Mouse (Mus musculus): ENCODE data around the gene Mettl27.

The Mettl27 gene

DNA sequence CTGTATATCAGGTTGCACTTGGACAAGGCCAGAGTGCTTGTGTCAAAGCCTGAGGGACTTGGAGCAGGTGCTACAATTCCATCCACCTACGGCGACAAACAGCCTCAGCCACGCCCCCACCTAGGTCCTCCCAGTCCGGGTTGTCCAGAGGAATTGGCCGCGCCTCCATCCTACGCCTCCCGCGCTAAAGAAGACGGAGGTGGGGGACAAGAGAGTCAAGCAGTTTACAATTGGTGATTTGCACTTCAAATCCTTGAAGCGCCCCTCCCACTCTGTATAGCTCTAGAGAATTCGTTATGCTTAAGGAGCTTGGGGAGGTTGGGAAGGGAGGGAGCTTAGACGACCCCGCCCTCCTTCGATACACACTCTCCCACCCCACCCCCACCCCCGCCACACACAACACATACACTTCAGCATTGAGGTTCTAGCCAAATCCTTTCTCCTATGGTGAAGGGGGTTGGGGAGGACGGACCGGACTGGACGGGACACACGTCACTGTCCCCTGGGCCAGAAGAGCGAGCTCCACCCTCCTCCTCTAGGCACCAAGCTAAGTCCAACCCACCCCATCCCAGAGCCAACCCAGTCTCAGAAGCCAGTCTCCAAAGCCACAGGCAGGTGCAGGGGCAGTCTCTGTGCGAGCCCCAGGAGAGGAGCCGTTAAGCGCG is 53.6 kb downstream of the Mettl27 start, which contains the start of gene Cldn3:
Cldn3 (plus strand) TSS at position 582 of the 665 bp plus-strand sequence.
- no peak for DNase-seq (ENCODE audit: low read depth)

GRCm38 (mm10) chr5:134986298-134987268 is 54.4 kb downstream of the Mettl27 start:
- no peak for DNase-seq (ENCODE audit: low read depth)

DNA sequence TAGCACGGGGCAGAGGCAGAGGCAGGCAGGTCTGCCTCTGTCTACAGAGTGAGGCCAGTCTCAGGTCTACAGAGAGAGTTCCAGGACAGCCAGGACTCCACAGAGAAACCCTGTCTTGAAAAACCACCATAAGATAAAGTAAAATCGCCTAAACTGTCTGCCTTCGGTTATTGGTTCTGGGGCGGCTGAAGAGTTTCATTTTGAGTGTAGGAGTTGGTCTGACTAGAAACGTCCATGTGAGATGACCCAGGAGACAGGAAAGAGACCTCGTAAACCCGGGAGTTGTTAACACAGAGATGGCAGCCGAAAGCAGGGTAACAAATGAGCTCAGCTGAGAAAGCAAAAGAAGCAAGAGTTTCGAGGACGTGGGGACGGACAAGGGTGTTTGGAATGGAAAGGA is 57.0 kb downstream of the Mettl27 start:
- no peak for DNase-seq (ENCODE audit: low read depth)

GRCm38 (mm10) chr5:134989741-134990140 is 57.6 kb downstream of the Mettl27 start:
- DNase-seq (ENCODE audit: low read depth) = no peak

Measured in 416B (cell line).